Mouse (Mus musculus): ENCODE measurements at regions not wholly inside any gene's neighbourhood (a gene's known extent, or its start where the extent isn't known, plus 50 kb on each side); places are given as distances from the start of the nearest gene placed in this dataset.

GRCm38 (mm10) chr17:58642273-58642672 is 348.9 kb downstream of the Pdzph1 start:
- ATAC-seq (ENCODE audit: low FRiP score) = no peak
- 82% methylated on average over 1 of the region's 1 CpGs for WGBS
- Histone ChIP-seq H3K9ac (replicated peaks) (no peak overlapping the region), H3K4me3 (replicated peaks) (no peak overlapping the region), H3K36me3 (no peaks in the 10 kb centered on the region), H3K4me2 (no peak overlapping the region), H3K4me1 (no peaks in the 10 kb centered on the region), H3K9me3 (replicated peaks) (no peaks in the 10 kb centered on the region), H3K27ac (replicated peaks) (no peak overlapping the region), H3K27me3 (replicated peaks) (no peaks in the 10 kb centered on the region)

- H3K4me1 ChIP-seq = no peaks in the 10 kb centered on the region
- no peak overlapping the region for H3K27ac ChIP-seq (replicated peaks)
- WGBS = 92% methylated on average over 1 of the region's 1 CpGs
- H3K9me3 ChIP-seq (replicated peaks) = no peaks in the 10 kb centered on the region
- H3K9ac ChIP-seq (replicated peaks) = no peak overlapping the region
- ATAC-seq (ENCODE audit: low FRiP score) = no peak
- no peaks in the 10 kb centered on the region for H3K27me3 ChIP-seq (replicated peaks)
- no peaks in the 10 kb centered on the region for H3K36me3 ChIP-seq
- H3K4me2 ChIP-seq = no peak overlapping the region
- H3K4me3 ChIP-seq (replicated peaks) = no peak overlapping the region
Observed at GRCm38 (mm10) chr17:58598911-58599310, 392.3 kb downstream of the Pdzph1 start.

- H3K9me3 ChIP-seq (replicated peaks) = no peaks in the 10 kb centered on the region
- H3K36me3 ChIP-seq = no peaks in the 10 kb centered on the region
- H3K9ac ChIP-seq (replicated peaks) = no peak overlapping the region
- no peak overlapping the region for H3K4me2 ChIP-seq
- no peak overlapping the region for H3K27ac ChIP-seq (replicated peaks)
- no peaks in the 10 kb centered on the region for H3K27me3 ChIP-seq (replicated peaks)
- H3K4me1 ChIP-seq = no peaks in the 10 kb centered on the region
- no peak for ATAC-seq (ENCODE audit: low FRiP score)
- H3K4me3 ChIP-seq (replicated peaks) = no peak overlapping the region
Observed at GRCm38 (mm10) chr17:58596661-58597060, 394.5 kb downstream of the Pdzph1 start.

- 65% methylated on average over 2 of the region's 2 CpGs for WGBS
- Histone ChIP-seq H3K4me2 (no peak overlapping the region), H3K9me3 (replicated peaks) (no peaks in the 10 kb centered on the region), H3K27ac (replicated peaks) (no peak overlapping the region), H3K27me3 (replicated peaks) (no peaks in the 10 kb centered on the region), H3K36me3 (no peaks in the 10 kb centered on the region), H3K4me1 (no peaks in the 10 kb centered on the region), H3K9ac (replicated peaks) (no peak overlapping the region), H3K4me3 (replicated peaks) (no peak overlapping the region)
- no peak for ATAC-seq (ENCODE audit: low FRiP score)
Observed at GRCm38 (mm10) chr17:58587946-58588345, 403.2 kb downstream of the Pdzph1 start.

GRCm38 (mm10) chr17:58572885-58573284 is 418.3 kb downstream of the Pdzph1 start:
- no peak overlapping the region for H3K27ac ChIP-seq (replicated peaks)
- ATAC-seq (ENCODE audit: low FRiP score) = no peak
- no peak overlapping the region for H3K9ac ChIP-seq (replicated peaks)
- no peaks in the 10 kb centered on the region for H3K4me1 ChIP-seq
- no peaks in the 10 kb centered on the region for H3K27me3 ChIP-seq (replicated peaks)
- no peaks in the 10 kb centered on the region for H3K9me3 ChIP-seq (replicated peaks)
- H3K36me3 ChIP-seq = no peaks in the 10 kb centered on the region
- no peak overlapping the region for H3K4me3 ChIP-seq (replicated peaks)
- H3K4me2 ChIP-seq = no peak overlapping the region
- 92% methylated on average over 2 of the region's 2 CpGs for WGBS
